Mouse (Mus musculus): Measurements from ENCODE around the gene Utp14b. TPM values are rescaled to one million over a fixed set of nuclear protein-coding genes. Genes with fewer than 3 reads are reported as not detected.

Utp14b gene
- polyA plus RNA-seq, 1 experiment from 2014 or later, result 2.8 TPM

- Histone ChIP-seq H3K4me1 (replicated peaks; ENCODE audit: control insufficient read depth, insufficient read depth, low read length) (peaks cover 1% of the 10 kb centered on the region; the same call in 1 of the 2 replicates), H3K9me3 (ENCODE audit: control insufficient read depth, low read length) (no peaks in the 10 kb centered on the region), H3K27ac (ENCODE audit: low read depth, low read length) (no peak overlapping the region), H3K4me3 (ENCODE audit: low read depth, low read length) (no peak overlapping the region), H3K9ac (ENCODE audit: low read depth, low read length) (no peak overlapping the region), H3K36me3 (ENCODE audit: control insufficient read depth, insufficient read depth, low read length) (peaks cover 17% of the 10 kb centered on the region), H3K4me2 (no peak overlapping the region), H3K27me3 (replicated peaks; ENCODE audit: control insufficient read depth, insufficient read depth, low read length) (no peaks in the 10 kb centered on the region)
- no peak for ATAC-seq (replicated peaks; ENCODE audit: low FRiP score)
- no peak for DNase-seq (ENCODE audit: low spot score)
- 88% methylated on average over 9 of the region's 9 CpGs for WGBS
These were observed 8.2 kb downstream of the Utp14b start for GRCm38 (mm10) chr1:78665954-78666499.

- H3K4me3 ChIP-seq (ENCODE audit: low read depth, low read length), result no peak overlapping the region
- H3K27ac ChIP-seq (ENCODE audit: low read depth, low read length), result no peak overlapping the region
- H3K4me2 ChIP-seq, result no peak overlapping the region
- H3K27me3 ChIP-seq (replicated peaks; ENCODE audit: control insufficient read depth, insufficient read depth, low read length), result no peaks in the 10 kb centered on the region
- H3K9ac ChIP-seq (ENCODE audit: low read depth, low read length), result no peak overlapping the region
- WGBS, result 88% methylated on average over 1 of the region's 1 CpGs
- peaks cover 17% of the 10 kb centered on the region for H3K36me3 ChIP-seq (ENCODE audit: control insufficient read depth, insufficient read depth, low read length)
- no peaks in the 10 kb centered on the region for H3K4me1 ChIP-seq (replicated peaks; ENCODE audit: control insufficient read depth, insufficient read depth, low read length)
- no peaks in the 10 kb centered on the region for H3K9me3 ChIP-seq (ENCODE audit: control insufficient read depth, low read length)
- DNase-seq (ENCODE audit: low spot score), result no peak
- ATAC-seq (replicated peaks; ENCODE audit: low FRiP score), result no peak
These were observed 8.7 kb downstream of the Utp14b start for GRCm38 (mm10) chr1:78666585-78666984.

GRCm38 (mm10) chr1:78682291-78682690, 24.5 kb downstream of the Utp14b start:
- H3K27me3 ChIP-seq (replicated peaks; ENCODE audit: control insufficient read depth, insufficient read depth, low read length), result no peaks in the 10 kb centered on the region
- no peak overlapping the region for H3K4me3 ChIP-seq (ENCODE audit: low read depth, low read length)
- no peak overlapping the region for H3K4me2 ChIP-seq
- DNase-seq (ENCODE audit: low spot score), result no peak
- no peak for ATAC-seq (replicated peaks; ENCODE audit: low FRiP score)
- H3K36me3 ChIP-seq (ENCODE audit: control insufficient read depth, insufficient read depth, low read length), result no peaks in the 10 kb centered on the region
- 82% methylated on average over 3 of the region's 3 CpGs for WGBS
- H3K4me1 ChIP-seq (replicated peaks; ENCODE audit: control insufficient read depth, insufficient read depth, low read length), result no peaks in the 10 kb centered on the region
- no peak overlapping the region for H3K27ac ChIP-seq (ENCODE audit: low read depth, low read length)
- H3K9ac ChIP-seq (ENCODE audit: low read depth, low read length), result no peak overlapping the region
- H3K9me3 ChIP-seq (ENCODE audit: control insufficient read depth, low read length), result no peaks in the 10 kb centered on the region

- Histone ChIP-seq H3K36me3 (ENCODE audit: control insufficient read depth, insufficient read depth, low read length) (no peaks in the 10 kb centered on the region), H3K9me3 (ENCODE audit: control insufficient read depth, low read length) (no peaks in the 10 kb centered on the region), H3K4me1 (replicated peaks; ENCODE audit: control insufficient read depth, insufficient read depth, low read length) (no peaks in the 10 kb centered on the region), H3K4me2 (no peak overlapping the region), H3K27ac (ENCODE audit: low read depth, low read length) (no peak overlapping the region), H3K9ac (ENCODE audit: low read depth, low read length) (no peak overlapping the region), H3K4me3 (ENCODE audit: low read depth, low read length) (no peak overlapping the region), H3K27me3 (replicated peaks; ENCODE audit: control insufficient read depth, insufficient read depth, low read length) (no peaks in the 10 kb centered on the region)
- ATAC-seq (replicated peaks; ENCODE audit: low FRiP score), result no peak
- 79% methylated on average over 8 of the region's 8 CpGs for WGBS
- no peak for DNase-seq (ENCODE audit: low spot score)
These were observed 26.3 kb downstream of the Utp14b start for GRCm38 (mm10) chr1:78684128-78684527.

GRCm38 (mm10) chr1:78686872-78687271, 29.0 kb downstream of the Utp14b start:
- H3K9me3 ChIP-seq (ENCODE audit: control insufficient read depth, low read length), result no peaks in the 10 kb centered on the region
- no peak for ATAC-seq (replicated peaks; ENCODE audit: low FRiP score)
- peaks cover 4% of the 10 kb centered on the region; the same call in 1 of the 2 replicates for H3K36me3 ChIP-seq (ENCODE audit: control insufficient read depth, insufficient read depth, low read length)
- no peak overlapping the region for H3K4me3 ChIP-seq (ENCODE audit: low read depth, low read length)
- no peaks in the 10 kb centered on the region for H3K27me3 ChIP-seq (replicated peaks; ENCODE audit: control insufficient read depth, insufficient read depth, low read length)
- H3K4me1 ChIP-seq (replicated peaks; ENCODE audit: control insufficient read depth, insufficient read depth, low read length), result no peaks in the 10 kb centered on the region
- H3K27ac ChIP-seq (ENCODE audit: low read depth, low read length), result no peak overlapping the region
- DNase-seq (ENCODE audit: low spot score), result no peak
- H3K4me2 ChIP-seq, result no peak overlapping the region
- H3K9ac ChIP-seq (ENCODE audit: low read depth, low read length), result no peak overlapping the region

GRCm38 (mm10) chr1:78688149-78688548, 30.3 kb downstream of the Utp14b start:
- no peak for ATAC-seq (replicated peaks; ENCODE audit: low FRiP score)
- Histone ChIP-seq H3K9me3 (ENCODE audit: control insufficient read depth, low read length) (no peaks in the 10 kb centered on the region), H3K9ac (ENCODE audit: low read depth, low read length) (no peak overlapping the region), H3K27ac (ENCODE audit: low read depth, low read length) (no peak overlapping the region), H3K36me3 (ENCODE audit: control insufficient read depth, insufficient read depth, low read length) (peaks cover 4% of the 10 kb centered on the region; the same call in 1 of the 2 replicates), H3K4me1 (replicated peaks; ENCODE audit: control insufficient read depth, insufficient read depth, low read length) (no peaks in the 10 kb centered on the region), H3K4me3 (ENCODE audit: low read depth, low read length) (no peak overlapping the region), H3K4me2 (no peak overlapping the region), H3K27me3 (replicated peaks; ENCODE audit: control insufficient read depth, insufficient read depth, low read length) (no peaks in the 10 kb centered on the region)
- WGBS, result 88% methylated on average over 7 of the region's 7 CpGs
- no peak for DNase-seq (ENCODE audit: low spot score)

GRCm38 (mm10) chr1:78694503-78695258, 36.8 kb downstream of the Utp14b start:
- Histone ChIP-seq H3K9ac (ENCODE audit: low read depth, low read length) (no peak overlapping the region), H3K4me2 (no peak overlapping the region), H3K4me1 (replicated peaks; ENCODE audit: control insufficient read depth, insufficient read depth, low read length) (no peaks in the 10 kb centered on the region), H3K36me3 (ENCODE audit: control insufficient read depth, insufficient read depth, low read length) (peaks cover 15% of the 10 kb centered on the region), H3K4me3 (ENCODE audit: low read depth, low read length) (no peak overlapping the region), H3K27ac (ENCODE audit: low read depth, low read length) (no peak overlapping the region), H3K27me3 (replicated peaks; ENCODE audit: control insufficient read depth, insufficient read depth, low read length) (no peaks in the 10 kb centered on the region), H3K9me3 (ENCODE audit: control insufficient read depth, low read length) (no peaks in the 10 kb centered on the region)
- ATAC-seq (replicated peaks; ENCODE audit: low FRiP score), result no peak
- DNase-seq (ENCODE audit: low spot score), result no peak
- WGBS, result 73% methylated on average over 9 of the region's 9 CpGs

GRCm38 (mm10) chr1:78696305-78696704, 38.5 kb downstream of the Utp14b start:
- Histone ChIP-seq H3K9ac (ENCODE audit: low read depth, low read length) (no peak overlapping the region), H3K9me3 (ENCODE audit: control insufficient read depth, low read length) (no peaks in the 10 kb centered on the region), H3K36me3 (ENCODE audit: control insufficient read depth, insufficient read depth, low read length) (peaks cover 12% of the 10 kb centered on the region), H3K27ac (ENCODE audit: low read depth, low read length) (no peak overlapping the region), H3K4me3 (ENCODE audit: low read depth, low read length) (no peak overlapping the region), H3K4me2 (no peak overlapping the region), H3K4me1 (replicated peaks; ENCODE audit: control insufficient read depth, insufficient read depth, low read length) (no peaks in the 10 kb centered on the region), H3K27me3 (replicated peaks; ENCODE audit: control insufficient read depth, insufficient read depth, low read length) (no peaks in the 10 kb centered on the region)
- 67% methylated on average over 2 of the region's 2 CpGs for WGBS
- no peak for DNase-seq (ENCODE audit: low spot score)
- no peak for ATAC-seq (replicated peaks; ENCODE audit: low FRiP score)

- Histone ChIP-seq H3K9ac (ENCODE audit: low read depth, low read length) (no peak overlapping the region), H3K4me3 (ENCODE audit: low read depth, low read length) (no peak overlapping the region), H3K9me3 (ENCODE audit: control insufficient read depth, low read length) (no peaks in the 10 kb centered on the region), H3K27me3 (replicated peaks; ENCODE audit: control insufficient read depth, insufficient read depth, low read length) (no peaks in the 10 kb centered on the region), H3K36me3 (ENCODE audit: control insufficient read depth, insufficient read depth, low read length) (peaks cover 16% of the 10 kb centered on the region), H3K27ac (ENCODE audit: low read depth, low read length) (no peak overlapping the region), H3K4me2 (no peak overlapping the region), H3K4me1 (replicated peaks; ENCODE audit: control insufficient read depth, insufficient read depth, low read length) (no peaks in the 10 kb centered on the region)
- DNase-seq (ENCODE audit: low spot score) (no peak), ATAC-seq (replicated peaks; ENCODE audit: low FRiP score) (no peak)
- WGBS, result 88% methylated on average over 5 of the region's 5 CpGs
These were observed 39.1 kb downstream of the Utp14b start for GRCm38 (mm10) chr1:78696903-78697302.
